Mouse (Mus musculus) R1 (cell line): Measurements from ENCODE around the gene Sgsm1.

Experiments
- DNase-seq: peaks from one replicate; pipeline ENCODE4 v3.0.0-alpha.2; 2018; ENCODE audit warnings: low read depth, low spot score

The Sgsm1 gene

DNA sequence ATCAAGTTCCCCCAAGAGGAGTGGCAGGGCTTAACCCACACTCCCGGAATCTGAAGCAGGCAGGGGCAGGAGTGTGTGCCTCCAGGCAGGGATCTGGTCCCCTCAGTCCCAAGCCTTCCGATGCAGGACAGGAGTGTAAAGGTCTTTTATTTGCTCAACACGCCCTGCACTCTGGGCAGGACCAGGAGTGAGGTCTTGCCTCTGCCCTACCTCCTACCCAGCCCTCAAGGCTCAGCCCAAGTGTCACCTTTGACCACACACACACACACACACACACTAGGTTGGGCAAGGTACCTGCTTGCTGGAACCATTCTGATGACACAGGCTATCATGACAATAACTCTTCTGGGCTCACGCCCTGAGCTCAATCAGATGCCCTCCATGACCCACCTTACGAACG lies 91.1 kb downstream of the Sgsm1 start:
- no peak for DNase-seq

DNA sequence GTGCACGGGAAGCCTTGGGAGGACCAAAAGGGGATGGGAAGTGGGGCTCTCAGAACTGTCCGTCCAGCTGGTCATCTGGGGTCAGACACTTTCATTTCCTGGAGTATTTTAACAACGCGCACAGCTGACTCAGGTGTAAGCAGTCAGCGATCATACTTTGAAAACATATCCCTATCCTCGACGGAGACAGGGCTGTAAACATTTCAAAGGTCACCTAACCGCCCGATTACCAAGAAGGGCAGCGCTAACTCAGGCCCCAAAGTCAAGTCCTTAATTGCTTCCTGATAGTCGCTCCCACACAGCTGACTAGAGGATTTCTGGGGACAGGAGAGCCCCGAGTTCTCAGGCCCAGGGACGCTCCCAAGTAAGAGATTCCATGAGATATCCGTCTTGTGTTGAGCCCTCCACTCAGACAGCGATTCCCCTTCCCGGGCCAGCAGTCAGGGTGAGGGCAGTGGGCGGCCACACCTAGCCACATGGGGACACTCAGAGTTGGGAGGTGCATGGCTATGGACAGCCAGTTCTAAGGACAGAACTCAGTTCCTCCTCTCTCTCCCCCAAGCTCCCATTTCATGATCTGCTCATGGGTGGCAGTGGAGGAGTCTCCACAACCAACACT lies 91.9 kb downstream of the Sgsm1 start:
- no peak for DNase-seq

DNA sequence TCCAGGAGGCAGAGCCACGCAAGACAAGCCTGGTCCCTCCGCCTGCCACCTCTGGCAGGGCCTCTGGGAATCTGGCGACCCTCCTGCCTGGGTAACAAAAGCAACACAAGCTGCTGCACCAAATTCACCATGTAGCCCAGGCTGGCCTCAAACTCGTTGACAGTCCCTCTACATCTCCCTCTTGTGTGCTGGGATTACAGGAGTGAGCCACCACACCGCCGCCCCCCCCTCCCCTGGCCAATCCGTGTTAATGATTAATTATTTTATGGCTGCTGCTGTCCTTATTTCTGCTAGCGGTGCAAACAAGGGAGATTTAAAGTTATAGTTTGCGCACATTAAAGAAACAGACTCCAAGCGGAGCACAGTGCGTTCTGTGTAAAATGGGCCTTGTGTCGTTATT lies 93.5 kb downstream of the Sgsm1 start:
- no peak for DNase-seq

DNA sequence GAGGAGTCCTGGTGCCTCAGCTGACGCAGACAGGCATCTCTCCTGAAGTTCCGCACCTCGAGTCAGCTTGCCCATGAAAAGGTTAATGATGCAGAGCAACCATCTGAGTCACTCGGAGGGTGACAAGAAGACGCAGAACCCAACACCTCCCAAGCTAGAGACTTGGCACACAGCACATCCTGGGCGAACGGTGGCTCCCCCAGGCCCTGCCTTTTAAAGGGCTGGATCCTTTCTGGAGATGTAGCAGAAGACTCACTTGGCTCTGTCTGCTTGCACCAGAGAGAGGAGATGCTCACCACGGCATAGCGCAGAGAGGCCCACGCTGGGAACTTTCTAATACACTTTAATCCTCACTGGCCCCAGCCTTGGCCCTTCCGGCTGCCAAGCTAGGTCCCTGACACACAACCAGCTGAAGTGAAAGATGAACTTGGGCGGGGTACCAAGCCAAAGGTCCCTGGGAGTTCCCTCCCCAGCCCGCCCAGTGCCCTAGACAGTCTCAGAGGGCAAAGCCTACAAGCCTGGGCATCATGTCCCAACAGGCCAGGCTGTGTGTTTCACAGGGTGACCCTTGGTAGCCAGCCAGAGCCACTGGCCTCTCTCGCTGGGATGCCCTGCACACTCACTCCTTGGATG lies 94.1 kb downstream of the Sgsm1 start:
- DNase-seq = no peak

DNA sequence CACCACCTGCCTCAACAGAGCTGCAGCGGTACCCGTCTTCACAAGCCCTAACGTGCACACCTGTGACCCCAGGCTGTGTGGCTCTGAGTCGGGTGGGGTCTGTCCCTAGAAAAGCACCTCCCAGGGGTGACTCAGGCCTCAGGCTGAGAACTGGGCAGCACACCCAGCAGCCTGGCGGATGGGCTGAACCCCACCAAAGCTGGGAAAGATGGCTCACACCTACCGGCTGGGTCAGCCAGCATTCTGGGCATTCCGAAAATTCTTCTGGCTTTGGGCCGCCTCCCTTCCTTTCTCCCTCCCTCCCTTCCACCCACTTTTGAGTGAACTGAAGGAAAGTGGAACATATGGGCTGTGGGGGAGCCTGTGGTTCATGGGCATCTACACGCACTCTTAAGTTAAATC lies 95.0 kb downstream of the Sgsm1 start:
- DNase-seq = peak; percentile 38

DNA sequence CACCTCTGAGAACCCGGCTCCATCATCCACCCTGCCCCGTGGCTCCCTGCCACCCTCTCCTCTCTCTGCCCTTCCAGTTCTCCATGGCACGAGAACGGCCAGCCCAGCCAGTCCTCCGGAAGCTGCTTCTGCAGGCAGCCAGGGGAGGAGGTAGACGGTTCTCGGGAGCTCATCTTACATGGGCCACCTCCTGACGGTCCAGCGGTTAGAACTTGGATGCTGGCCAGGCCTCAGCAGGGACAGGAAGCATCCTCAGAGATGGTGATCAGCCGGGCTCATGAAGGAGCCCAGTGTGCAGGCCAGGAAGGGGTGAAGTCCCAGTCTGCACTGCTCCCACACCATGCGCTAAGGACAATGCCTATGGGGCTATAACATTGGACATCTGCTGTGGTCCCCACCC lies 96.1 kb downstream of the Sgsm1 start:
- no peak for DNase-seq

DNA sequence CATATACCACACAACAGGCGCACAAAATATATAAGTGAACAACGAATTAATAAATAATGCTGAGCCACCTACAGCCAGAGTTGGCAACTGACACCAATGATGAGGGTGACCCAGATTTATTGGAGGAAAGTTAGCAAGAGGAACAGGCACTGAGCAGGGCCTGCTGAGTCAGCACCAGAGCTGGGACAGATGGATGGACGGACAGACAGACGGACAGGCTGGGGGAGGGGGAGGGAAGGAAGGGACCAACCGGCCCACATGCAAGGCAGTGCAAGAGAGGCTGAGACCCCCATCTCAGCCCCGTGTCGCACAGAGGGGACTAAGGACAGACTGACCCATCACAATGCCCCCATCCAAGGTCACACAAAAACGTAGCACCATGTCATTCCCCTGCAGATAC lies 96.5 kb downstream of the Sgsm1 start:
- no peak for DNase-seq

DNA sequence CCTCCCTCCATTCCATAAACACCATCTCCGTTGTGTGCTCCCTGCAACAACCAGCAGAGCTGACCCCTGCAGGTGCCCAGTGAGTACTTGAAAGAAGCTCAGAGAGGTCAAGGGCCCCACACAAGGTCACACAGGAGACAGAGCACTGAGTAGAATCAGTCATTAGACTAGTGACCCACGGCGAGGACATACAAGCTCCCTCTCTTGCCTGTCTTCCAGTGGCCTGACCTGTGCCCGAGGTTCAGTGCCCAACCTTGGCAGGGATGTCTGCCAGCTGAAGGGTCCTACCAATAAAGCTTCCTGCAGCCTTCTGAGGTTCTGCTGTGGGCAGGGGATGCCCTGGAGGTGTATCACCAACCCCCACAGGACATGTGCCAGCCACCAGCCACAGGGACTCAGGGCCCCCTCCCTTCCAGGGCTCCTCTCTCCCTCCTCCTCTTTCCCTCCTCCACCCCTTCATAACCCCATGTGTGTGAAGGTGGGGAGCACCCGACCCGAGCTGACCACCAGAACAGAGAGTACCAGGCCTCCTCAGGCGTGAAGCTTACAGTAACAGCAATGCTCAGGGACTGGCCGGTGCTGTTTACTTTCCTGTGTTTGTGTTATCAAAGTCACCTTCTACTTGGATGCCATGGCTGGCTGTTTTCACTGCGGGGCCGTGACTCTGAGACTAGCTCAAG lies 98.3 kb downstream of the Sgsm1 start:
- DNase-seq = no peak

DNA sequence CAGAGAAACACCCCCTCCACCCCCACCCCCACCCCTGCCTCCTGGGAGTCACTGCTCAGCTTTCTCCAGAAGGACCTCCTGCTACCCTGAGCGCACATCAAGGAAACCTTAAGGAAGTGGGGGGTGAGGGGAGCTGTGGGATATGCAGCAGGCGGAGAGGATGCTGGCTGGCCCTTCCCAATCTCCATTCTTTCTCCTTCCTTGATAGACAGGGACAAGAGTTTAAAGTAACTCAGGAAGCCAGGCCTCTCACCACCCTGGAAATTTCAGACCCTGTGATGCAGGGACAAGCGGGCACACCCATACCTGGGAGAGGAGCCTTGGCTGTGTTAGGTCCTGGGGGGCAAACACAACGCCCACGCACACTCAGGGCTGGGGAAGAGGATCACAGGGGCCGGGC lies 100.3 kb downstream of the Sgsm1 start:
- no peak for DNase-seq

DNA sequence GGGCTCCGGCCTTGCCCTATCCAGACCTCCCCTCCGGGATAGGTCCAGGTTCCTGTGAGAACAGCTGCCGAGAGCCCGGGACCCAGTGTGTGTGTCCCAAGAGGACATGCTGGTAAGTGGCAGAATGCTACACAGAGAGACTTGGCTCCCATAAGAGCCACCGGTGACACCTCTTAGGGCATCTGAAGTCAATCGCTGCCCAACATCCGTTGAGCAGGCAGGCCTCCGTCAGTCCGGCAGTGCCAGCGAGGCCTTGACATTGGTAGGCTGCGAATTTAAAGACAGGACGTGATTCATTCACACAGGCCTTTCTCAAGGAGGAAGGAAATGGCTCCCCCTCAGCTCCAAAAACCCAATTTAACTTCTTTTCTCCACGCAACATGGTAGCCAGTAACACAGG lies 100.7 kb downstream of the Sgsm1 start:
- no peak for DNase-seq

DNA sequence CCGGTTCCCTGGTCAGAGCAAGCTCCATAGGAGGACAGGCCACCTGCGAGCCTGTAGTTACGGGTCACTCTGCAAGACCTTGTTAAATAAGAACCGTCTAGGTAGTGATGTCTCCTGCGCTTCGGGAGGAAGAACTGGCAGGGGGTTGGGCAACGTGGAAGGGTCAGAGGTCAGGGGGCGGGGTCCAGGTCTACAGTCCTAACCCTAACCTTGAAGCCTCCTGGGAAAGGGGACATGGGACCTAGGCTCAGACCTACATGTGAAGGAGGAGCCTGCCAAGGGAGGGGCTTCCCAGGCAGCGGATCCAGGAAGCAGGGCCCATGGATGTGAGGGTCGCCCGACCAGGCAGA lies 101.2 kb downstream of the Sgsm1 start:
- peak; percentile 85 for DNase-seq

DNA sequence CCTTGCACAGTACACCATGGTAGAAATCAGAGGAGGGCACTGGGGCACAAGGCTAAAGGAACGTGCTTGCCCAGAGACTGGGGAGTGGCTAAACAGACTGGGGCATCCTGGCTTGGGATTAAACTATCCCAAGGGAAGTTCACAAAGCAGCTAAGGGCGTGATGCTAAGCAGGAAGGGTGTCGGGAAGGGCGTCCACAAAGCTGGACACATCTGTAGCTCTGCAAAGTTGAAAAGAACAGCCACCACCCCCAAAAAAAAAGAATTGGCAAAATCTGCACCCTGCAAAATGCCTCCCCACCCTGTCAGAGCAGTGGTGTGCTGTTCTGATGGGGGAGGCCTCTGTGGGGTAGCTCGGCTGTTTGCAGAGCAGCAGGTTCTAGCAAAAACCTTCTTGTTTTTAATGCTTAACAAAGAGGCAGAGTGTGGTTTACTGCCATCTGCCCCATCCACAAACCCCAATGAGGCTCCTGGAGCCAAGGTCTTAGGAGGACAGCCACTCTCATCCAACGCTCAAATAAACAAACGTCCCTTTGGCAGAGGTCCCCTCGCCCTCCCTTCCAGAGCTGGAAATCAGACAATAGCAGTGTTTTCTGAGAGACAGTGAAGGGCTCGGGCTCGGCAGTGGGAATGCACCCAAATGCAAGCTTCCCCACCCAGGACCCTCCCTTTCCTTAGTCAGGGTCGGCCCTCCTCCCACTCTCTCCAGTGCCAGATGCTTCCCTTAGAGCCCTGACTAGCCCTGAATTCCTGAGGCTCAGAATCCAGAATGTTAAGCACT lies 101.8 kb downstream of the Sgsm1 start:
- DNase-seq = peak; percentile 72

DNA sequence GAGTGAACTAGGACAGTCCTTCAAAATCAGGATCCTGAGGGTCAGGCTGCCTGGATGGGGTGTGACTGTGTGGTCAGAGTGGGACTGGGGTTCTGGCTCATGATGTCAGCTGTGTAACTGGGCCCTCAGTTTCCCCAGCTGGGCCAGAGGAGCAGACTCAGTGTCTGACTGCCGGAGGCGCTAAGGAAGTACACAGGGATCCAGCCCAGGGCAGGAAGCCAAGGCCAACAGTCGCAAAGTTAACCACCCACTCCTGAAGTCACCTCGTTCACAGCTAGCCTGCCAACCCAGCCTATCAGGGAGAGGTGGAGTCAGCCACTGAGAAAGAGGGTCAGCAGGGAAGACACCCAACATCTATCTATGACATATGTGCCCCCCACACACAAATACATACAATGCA lies 102.5 kb downstream of the Sgsm1 start:
- no peak for DNase-seq

DNA sequence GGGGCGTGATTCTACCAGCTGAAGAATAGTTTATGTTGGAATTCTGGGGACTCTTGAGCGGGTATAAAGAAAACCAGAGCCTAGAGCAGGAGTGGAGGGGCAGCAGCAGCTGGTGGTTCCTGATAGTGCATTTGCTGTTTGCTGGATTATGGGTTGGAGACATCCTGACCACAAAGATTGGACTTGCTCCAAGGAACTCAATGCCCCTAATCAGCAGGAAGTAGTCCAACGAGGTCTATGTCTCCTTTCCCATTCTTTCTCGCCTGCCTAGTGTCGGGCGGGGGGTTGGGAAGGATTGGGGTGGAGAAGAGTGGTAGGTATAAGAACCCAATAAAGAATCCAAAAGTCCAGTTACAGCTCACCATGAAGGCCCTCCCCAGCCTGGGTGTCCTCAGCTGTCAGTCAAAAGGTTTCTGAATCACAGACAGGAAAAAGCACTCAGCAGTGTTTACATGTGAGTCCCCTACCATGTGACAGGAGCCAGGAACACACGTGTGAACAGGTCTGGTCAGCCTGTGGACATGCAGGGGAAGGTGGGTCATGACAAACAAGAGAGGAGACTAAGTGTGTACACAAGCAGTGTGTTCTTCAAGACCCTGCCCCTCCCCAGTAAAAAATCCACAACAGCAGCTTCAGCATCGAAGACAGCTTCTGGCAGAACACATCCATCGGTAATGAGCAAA lies 103.8 kb downstream of the Sgsm1 start:
- no peak for DNase-seq

DNA sequence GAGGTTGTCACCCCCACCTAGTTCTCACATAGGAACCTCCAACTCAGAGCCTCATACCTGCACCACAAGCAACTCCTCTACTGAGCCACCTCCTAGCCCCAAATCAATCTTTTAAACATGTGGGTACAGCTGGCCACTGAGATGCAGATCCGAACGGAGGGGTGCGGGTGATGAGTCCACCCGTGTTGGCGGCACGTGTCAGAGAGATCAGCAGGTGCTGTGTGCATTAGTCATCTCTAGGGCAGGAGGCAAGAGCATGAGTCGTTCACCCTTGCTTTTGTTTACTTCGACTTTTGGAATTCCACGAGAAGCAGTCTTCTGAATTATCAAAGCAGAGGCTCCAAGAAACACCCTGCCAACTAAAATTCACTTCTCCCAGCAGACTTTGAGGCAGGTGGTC lies 106.4 kb downstream of the Sgsm1 start:
- DNase-seq = no peak

DNA sequence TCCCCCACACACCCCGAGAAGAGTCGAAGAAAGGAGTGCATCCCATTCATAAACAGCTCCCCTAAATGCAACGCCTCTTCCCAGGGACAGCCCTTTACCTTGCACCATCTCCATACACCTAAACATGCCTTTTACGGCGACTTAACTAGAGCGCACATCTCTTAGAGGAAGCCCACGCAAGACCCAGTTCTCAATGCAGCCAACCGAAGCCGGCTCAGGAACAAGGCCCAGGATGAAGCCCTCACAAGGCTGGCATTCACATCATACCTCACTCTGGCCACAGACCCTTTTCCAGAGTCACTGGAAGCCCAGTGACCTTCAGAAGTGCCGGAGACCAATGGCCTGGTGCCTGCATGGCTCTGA lies 110.8 kb downstream of the Sgsm1 start:
- DNase-seq = no peak

DNA sequence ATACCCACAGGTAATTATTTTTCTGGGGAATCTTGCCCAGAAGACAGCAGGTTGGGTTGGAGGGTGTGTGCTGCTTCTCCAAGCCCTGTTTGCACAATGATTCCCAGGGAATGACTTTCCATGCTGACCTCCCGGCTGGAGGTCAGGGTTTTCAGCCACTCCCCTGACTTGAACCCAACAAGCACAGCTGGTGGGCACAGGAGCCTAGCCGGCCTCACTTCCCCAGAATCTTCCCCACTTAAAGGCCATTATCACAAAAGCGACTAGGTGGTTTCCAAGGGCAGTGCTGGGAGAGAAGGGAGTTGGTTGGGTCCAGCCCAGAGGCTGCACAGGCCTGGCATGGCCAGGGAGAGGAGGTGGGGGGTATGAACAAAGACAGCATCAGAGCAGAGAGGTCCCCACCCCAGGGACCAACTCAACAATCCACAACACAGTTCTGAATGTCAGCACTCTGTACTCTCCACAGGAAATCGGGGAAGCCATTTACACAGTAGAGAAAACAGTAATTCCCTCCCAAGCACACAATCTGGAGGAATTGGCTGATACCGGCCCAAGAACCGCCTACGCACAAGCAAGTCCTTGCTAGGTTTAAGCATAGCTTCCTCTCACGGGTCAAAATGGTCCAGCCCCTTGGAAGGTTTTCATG lies 111.3 kb downstream of the Sgsm1 start:
- peak; percentile 72 for DNase-seq

DNA sequence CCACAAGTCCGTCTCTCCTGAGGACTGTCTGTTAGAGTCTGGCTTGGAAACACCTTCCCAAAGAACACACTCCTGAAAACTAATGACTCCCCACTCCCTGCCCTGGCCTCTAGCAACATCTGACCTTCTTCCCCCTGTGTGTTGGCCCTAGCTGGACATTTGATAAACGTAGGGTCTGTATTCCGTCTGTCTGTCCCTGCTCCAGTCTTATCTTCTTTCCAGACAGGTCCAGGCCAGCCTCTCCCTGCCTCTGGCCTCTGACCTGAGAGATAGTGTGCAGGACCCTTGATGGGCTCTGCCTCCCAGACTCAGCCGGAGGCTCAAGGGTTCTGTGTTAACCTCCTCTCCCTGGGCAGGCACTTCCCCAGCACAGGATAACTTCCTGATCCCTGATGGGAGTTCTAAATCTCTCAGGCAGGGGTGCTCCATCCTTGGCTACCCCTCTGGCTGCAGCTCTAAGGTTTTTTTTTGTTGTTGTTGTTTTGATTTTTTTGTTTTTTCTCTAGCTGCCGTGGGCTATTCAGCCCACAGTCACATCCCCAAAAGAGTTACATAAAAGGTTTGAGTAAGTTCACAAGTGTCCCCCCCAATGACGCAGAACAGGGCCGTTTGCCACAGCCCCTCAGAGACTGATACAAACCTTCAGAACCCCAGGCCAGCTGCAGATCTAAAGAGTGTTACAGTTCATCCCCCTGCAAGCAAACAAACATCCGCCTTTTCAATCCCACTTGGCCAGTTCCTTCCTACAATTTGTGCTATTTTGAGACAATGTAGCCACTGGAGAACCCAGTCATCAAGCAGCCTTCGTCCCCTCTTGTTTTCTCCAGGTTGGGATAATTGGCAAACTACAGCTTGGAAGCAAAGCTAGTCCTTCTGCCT lies 113.4 kb downstream of the Sgsm1 start:
- DNase-seq = no peak

DNA sequence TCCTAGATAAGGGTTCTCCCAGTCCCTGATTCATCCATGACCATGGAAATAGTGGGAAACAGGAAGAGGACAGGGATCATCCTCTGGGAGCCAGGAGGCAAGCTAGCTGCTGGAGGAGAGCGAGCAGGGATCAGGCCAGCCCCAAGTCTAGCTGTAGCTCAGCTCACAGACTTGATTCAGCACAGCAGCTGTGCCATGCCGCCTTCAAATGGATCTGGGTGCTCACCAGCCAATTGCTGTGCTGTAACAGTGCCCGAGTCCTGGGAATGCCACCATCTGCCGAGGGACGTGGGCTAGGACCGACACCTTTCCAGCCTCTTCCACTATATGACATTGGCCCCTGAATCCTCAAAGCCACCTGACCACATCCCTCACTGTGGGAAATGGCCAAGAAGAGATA lies 114.7 kb downstream of the Sgsm1 start:
- no peak for DNase-seq

DNA sequence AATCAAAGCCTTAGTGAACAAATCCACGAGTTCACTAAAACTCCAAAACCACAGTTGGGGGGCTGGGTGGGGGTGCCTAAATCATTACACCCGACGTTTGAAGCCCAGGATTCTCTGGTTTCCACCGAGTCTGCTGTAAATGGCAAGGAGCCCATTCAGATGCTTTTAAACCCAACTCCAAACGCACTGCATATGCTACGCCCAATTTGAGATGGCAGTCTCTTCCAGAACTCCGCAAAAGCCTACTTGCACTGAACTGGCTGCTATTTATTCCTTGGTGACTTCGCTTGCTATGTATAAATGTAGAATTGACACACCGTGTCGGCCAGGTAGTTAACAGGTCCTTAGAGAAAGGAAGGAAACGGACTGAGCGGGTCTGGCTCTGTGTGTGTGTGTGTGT lies 115.1 kb downstream of the Sgsm1 start:
- no peak for DNase-seq

DNA sequence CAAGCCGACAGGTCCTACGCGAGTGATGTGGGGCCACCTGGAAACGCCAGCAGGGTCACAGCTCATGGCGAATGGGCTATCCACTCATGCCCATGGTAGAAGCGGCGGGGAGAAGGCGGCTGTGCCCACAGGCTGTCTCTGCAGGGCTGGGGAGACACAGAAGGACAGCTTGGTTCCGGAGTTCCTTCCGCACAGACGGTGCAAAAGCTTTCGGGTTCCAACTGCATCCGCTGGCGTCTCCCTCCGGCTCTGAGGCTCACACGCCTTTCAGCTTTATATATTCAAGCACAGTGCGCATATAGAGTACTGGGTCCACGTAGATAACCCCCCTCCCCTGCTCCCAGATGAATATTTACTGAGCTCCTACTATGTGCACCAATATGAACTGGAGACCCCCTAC lies 116.8 kb downstream of the Sgsm1 start:
- no peak for DNase-seq
